Mouse (Mus musculus) brain, embryonic 14.5 days (tissue): ENCODE measurements at regions not wholly inside any gene's neighbourhood (a gene's known extent, or its start where the extent isn't known, plus 50 kb on each side); places are given as distances from the start of the nearest gene placed in this dataset.

Experiments used
- CTCF ChIP-seq: fragments of 200-500 bp; IDR thresholded peaks from 2 replicates; pipeline ENCODE4 v1.5.1; 2012; ENCODE audit warnings: inconsistent platforms, mild to moderate bottlenecking, moderate library complexity, borderline replicate concordance; ENCODE audit not compliant: insufficient read depth, insufficient read length; ENCODE audit errors: extremely low read depth
- POLR2A ChIP-seq: fragments of 200-500 bp; IDR thresholded peaks from 2 replicates; pipeline ENCODE4 v1.6.1; 2012; ENCODE audit warnings: mild to moderate bottlenecking, inconsistent platforms, borderline replicate concordance; ENCODE audit not compliant: poor library complexity, insufficient read depth, insufficient read length, severe bottlenecking; ENCODE audit errors: extremely low read depth

DNA sequence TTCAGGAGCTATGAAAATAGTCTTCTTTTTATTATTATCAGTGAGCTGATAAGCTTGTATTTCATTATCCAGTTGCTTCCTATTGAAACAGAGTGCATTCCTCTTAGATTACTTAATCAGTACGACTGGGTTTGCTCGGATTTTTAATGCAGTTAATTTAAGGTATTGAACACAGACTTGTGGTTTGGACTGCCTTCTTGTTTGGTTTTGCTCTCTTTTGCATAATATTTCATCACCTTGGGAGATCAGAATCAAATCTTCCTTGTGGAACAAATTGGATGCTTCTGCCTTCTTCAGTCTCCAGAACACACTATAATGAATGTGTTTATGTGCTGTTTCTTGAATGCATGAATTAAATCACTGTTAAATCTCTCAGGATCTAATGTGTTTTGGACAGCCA is 612.5 kb upstream of the Tenm4 start:
- TF ChIP-seq CTCF (no peak), POLR2A (no peak)
